Comparison of ENCODE assay signal across 30 mouse cellular contexts in genomic region chr7:82431572-82431971, GRCm38 (mm10).
DNase-seq lines count a peak whose midpoint lies in the region; ATAC-seq and TF ChIP-seq lines count a peak whose summit lies in the region.
"Had no signal": no experiment of that assay in that cellular context is flagged by ENCODE, and none has a peak within 500 bp of the region (broad histone marks: within the 10 kb centered on the region; RNA-seq: fewer than 3 reads in every experiment).

No protein-coding gene starts in this region.

- peak; percentile 64; the same call in 1 of the 2 replicates for ATAC-seq in heart, embryonic 14.5 days (ENCODE audit: insufficient number of reproducible peaks, insufficient read depth, low FRiP score, low read depth)
- peak; percentile 52; the same call in 1 of the 2 replicates for ATAC-seq in lung, embryonic 14.5 days (ENCODE audit: insufficient read depth)
- peak; percentile 76; the same call in 1 of the 2 replicates for ATAC-seq in stomach, embryonic 16.5 days (ENCODE audit: insufficient read depth, low FRiP score)
- ATAC-seq: forebrain, embryonic 16.5 days; intestine, postnatal 0 days; midbrain, embryonic 15.5 days had no signal

- WGBS in heart, embryonic 14.5 days = 53% methylated on average over 2 of the region's 2 CpGs
- 55% methylated on average over 2 of the region's 2 CpGs for WGBS in heart, embryonic 10.5 days
- 30% methylated on average over 2 of the region's 2 CpGs for WGBS in lung, embryonic 14.5 days
- 22% methylated on average over 2 of the region's 2 CpGs for WGBS in lung, adult 2 months
- WGBS in stomach, embryonic 16.5 days = 22% methylated on average over 2 of the region's 2 CpGs

- no peak overlapping the region for H3K4me3 ChIP-seq in heart, embryonic 14.5 days (ENCODE audit: control insufficient read depth in 1 of 2, insufficient read depth in 1 of 2, low read depth in 1 of 2, low read length in 2 of 2)
- no peak overlapping the region for H3K4me3 ChIP-seq in heart, embryonic 10.5 days
- no peak overlapping the region for H3K4me3 ChIP-seq in lung, embryonic 14.5 days (ENCODE audit: low read depth, low read length)
- no peak overlapping the region for H3K4me3 ChIP-seq in lung, adult 2 months (replicated peaks; ENCODE audit: extremely low read depth, low read depth, low read length)
- no peak overlapping the region for H3K4me3 ChIP-seq in embryonic fibroblast, embryonic 13.5 days (ENCODE audit: insufficient read depth, low read length)
- H3K4me3 ChIP-seq in stomach, embryonic 16.5 days (replicated peaks; ENCODE audit: low read length) = no peak overlapping the region
- H3K4me3 ChIP-seq: embryonic facial prominence, embryonic 12.5 days; erythroblast, embryonic 14.5 days; layer of hippocampus, adult 2 months; left cerebral cortex, adult 2 months; limb, embryonic 12.5 days; liver, embryonic 15.5 days; midbrain, embryonic 10.5 days; midbrain, embryonic 15.5 days; stomach, embryonic 15.5 days had no signal

- H3K27me3 ChIP-seq in heart, embryonic 14.5 days (ENCODE audit: control insufficient read depth, insufficient read depth, low read length) = no peaks in the 10 kb centered on the region
- H3K27me3 ChIP-seq in heart, embryonic 10.5 days (ENCODE audit: insufficient read depth, poor library complexity, severe bottlenecking) = no peaks in the 10 kb centered on the region
- H3K27me3 ChIP-seq in lung, embryonic 14.5 days (ENCODE audit: insufficient read depth, low read length) = no peaks in the 10 kb centered on the region
- H3K27me3 ChIP-seq in stomach, embryonic 16.5 days (ENCODE audit: control insufficient read depth, insufficient read depth, low read length) = no peaks in the 10 kb centered on the region
- H3K27me3 ChIP-seq: embryonic facial prominence, embryonic 12.5 days; liver, embryonic 15.5 days; midbrain, embryonic 15.5 days; stomach, embryonic 15.5 days had no signal

- no peak for TF ChIP-seq CTCF in lung, embryonic 14.5 days (IDR thresholded peaks at IDR 0.05; ENCODE audit: low read depth)
- no peak for TF ChIP-seq CTCF in lung, adult 2 months (IDR thresholded peaks at IDR 0.05; ENCODE audit: insufficient read depth, low read length)
- no peak for TF ChIP-seq CTCF in embryonic fibroblast, embryonic 13.5 days (IDR thresholded peaks at IDR 0.05; ENCODE audit: borderline replicate concordance, insufficient read depth, low read length)

- H3K9ac ChIP-seq in heart, embryonic 14.5 days (ENCODE audit: low read length) = no peak overlapping the region
- no peak overlapping the region for H3K9ac ChIP-seq in lung, embryonic 14.5 days
- no peak overlapping the region for H3K9ac ChIP-seq in stomach, embryonic 16.5 days (ENCODE audit: low read length)
- H3K9ac ChIP-seq: embryonic facial prominence, embryonic 12.5 days; hindbrain, embryonic 14.5 days; limb, embryonic 12.5 days; liver, embryonic 15.5 days; midbrain, embryonic 15.5 days; stomach, embryonic 15.5 days had no signal

- no peaks in the 10 kb centered on the region for H3K9me3 ChIP-seq in heart, embryonic 14.5 days (ENCODE audit: control insufficient read depth, low read length)
- H3K9me3 ChIP-seq in heart, embryonic 10.5 days = no peaks in the 10 kb centered on the region
- H3K9me3 ChIP-seq in lung, embryonic 14.5 days (ENCODE audit: low read depth, low read length) = no peaks in the 10 kb centered on the region
- no peaks in the 10 kb centered on the region for H3K9me3 ChIP-seq in stomach, embryonic 16.5 days (replicated peaks; ENCODE audit: control insufficient read depth, low read length)
- H3K9me3 ChIP-seq: embryonic facial prominence, embryonic 12.5 days; G1E; limb, embryonic 12.5 days; liver, embryonic 15.5 days; midbrain, embryonic 10.5 days; midbrain, embryonic 15.5 days; stomach, embryonic 15.5 days had no signal

- H3K4me1 ChIP-seq in heart, embryonic 14.5 days (ENCODE audit: control insufficient read depth in 2 of 2, insufficient read depth in 2 of 2, low read length in 2 of 2) = peaks cover 0 to 2% of the 10 kb centered on the region in 2 experiments; a peak in 1 of 4 replicates
- no peaks in the 10 kb centered on the region for H3K4me1 ChIP-seq in heart, embryonic 10.5 days
- no peaks in the 10 kb centered on the region for H3K4me1 ChIP-seq in lung, embryonic 14.5 days (ENCODE audit: insufficient read depth)
- H3K4me1 ChIP-seq in lung, adult 2 months (ENCODE audit: control insufficient read depth, insufficient read depth, low read length) = no peaks in the 10 kb centered on the region
- H3K4me1 ChIP-seq in embryonic fibroblast, embryonic 13.5 days (ENCODE audit: control insufficient read depth, insufficient read depth, low read length) = no peaks in the 10 kb centered on the region
- H3K4me1 ChIP-seq in stomach, embryonic 16.5 days (ENCODE audit: control insufficient read depth, insufficient read depth, low read length) = no peaks in the 10 kb centered on the region
- H3K4me1 ChIP-seq: embryonic facial prominence, embryonic 12.5 days; limb, embryonic 12.5 days; liver, embryonic 15.5 days; midbrain, embryonic 10.5 days; midbrain, embryonic 15.5 days; stomach, embryonic 15.5 days had no signal

- no peak for TF ChIP-seq POLR2A in lung, adult 2 months (IDR thresholded peaks at IDR 0.05; ENCODE audit: borderline replicate concordance, extremely low read depth, low read depth, low read length)
- TF ChIP-seq POLR2A in embryonic fibroblast, embryonic 13.5 days (IDR thresholded peaks at IDR 0.05; ENCODE audit: low read depth, low read length) = no peak

- H3K4me2 ChIP-seq in heart, embryonic 14.5 days (ENCODE audit: low read length) = no peak overlapping the region
- H3K4me2 ChIP-seq in lung, embryonic 14.5 days = no peak overlapping the region
- H3K4me2 ChIP-seq in stomach, embryonic 16.5 days (ENCODE audit: low read depth, low read length) = no peak overlapping the region
- H3K4me2 ChIP-seq: embryonic facial prominence, embryonic 12.5 days; hindbrain, embryonic 14.5 days; limb, embryonic 12.5 days; liver, embryonic 15.5 days; midbrain, embryonic 15.5 days; stomach, embryonic 15.5 days had no signal

- H3K36me3 ChIP-seq in heart, embryonic 14.5 days (ENCODE audit: control insufficient read depth, insufficient read depth, low read length) = no peaks in the 10 kb centered on the region
- no peaks in the 10 kb centered on the region for H3K36me3 ChIP-seq in heart, embryonic 10.5 days
- H3K36me3 ChIP-seq in lung, embryonic 14.5 days (ENCODE audit: insufficient read depth) = no peaks in the 10 kb centered on the region
- H3K36me3 ChIP-seq in stomach, embryonic 16.5 days (ENCODE audit: control insufficient read depth, insufficient read depth, low read length) = no peaks in the 10 kb centered on the region
- H3K36me3 ChIP-seq: embryonic facial prominence, embryonic 12.5 days; G1E; limb, embryonic 12.5 days; liver, embryonic 15.5 days; midbrain, embryonic 10.5 days; midbrain, embryonic 15.5 days; stomach, embryonic 15.5 days had no signal

- no peak overlapping the region for H3K27ac ChIP-seq in heart, embryonic 14.5 days (replicated peaks in 1 of 2; ENCODE audit: control insufficient read depth in 1 of 2, insufficient read depth in 1 of 2, low read depth in 2 of 2, low read length in 2 of 2)
- H3K27ac ChIP-seq in heart, embryonic 10.5 days = no peak overlapping the region
- no peak overlapping the region for H3K27ac ChIP-seq in lung, embryonic 14.5 days (ENCODE audit: low read depth)
- H3K27ac ChIP-seq in embryonic fibroblast, embryonic 13.5 days (ENCODE audit: insufficient read depth, low read length) = peak overlapping the region; percentile 42; the same call in 1 of the 2 replicates
- H3K27ac ChIP-seq in stomach, embryonic 16.5 days (ENCODE audit: low read length) = no peak overlapping the region
- H3K27ac ChIP-seq: embryonic facial prominence, embryonic 12.5 days; hindbrain, embryonic 14.5 days; layer of hippocampus, adult 2 months; left cerebral cortex, adult 2 months; limb, embryonic 12.5 days; liver, embryonic 15.5 days; midbrain, embryonic 10.5 days; midbrain, embryonic 15.5 days; stomach, embryonic 15.5 days had no signal

- no peak for DNase-seq in heart, embryonic 10.5 days (ENCODE audit: low spot score)
- peak; percentile 32 for DNase-seq in lung, embryonic 14.5 days
- DNase-seq in lung, adult 2 months = no peak
- no peak for DNase-seq in urinary bladder, postnatal 14 days (ENCODE audit: low spot score)
- DNase-seq: adrenal gland, adult 8-10 months; cerebellum, adult 8-10 months; cerebellum, postnatal 25 days; heart, postnatal 4 days; kidney, adult 9 months; kidney, postnatal 14 days; lung, postnatal 10 days; right cerebral cortex, postnatal 25 days; thymus, adult 18-20 months; thymus, postnatal 36 days had no signal
